11 mouse cellular contexts compared by ENCODE assay signal in the genomic region with DNA sequence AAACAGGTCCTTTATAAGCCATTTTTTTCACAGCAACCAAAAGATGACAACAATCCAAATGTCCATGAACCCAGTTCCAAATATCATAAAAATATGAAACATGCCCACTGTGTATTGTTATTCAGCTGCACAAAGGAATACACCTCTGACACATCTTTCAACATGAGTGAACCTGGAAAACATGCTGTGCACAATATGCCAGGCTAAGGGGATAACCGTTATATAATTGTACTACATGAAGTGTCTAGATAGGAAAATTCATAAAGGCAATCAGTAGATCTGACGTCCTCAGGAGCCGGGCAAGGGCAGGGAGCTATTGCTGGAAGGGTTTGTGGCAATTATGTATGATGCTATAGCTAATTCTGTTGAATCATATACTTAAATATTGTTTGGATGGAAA.
"Had no signal": no experiment of that assay in that cellular context is flagged by ENCODE, and none has a peak within 500 bp of the region (broad histone marks: within the 10 kb centered on the region; RNA-seq: fewer than 3 reads in every experiment).

No protein-coding gene starts in this region.

- DNase-seq: kidney, postnatal 14 days; layer of hippocampus, adult 9-11 months; layer of hippocampus, postnatal 36 days; liver, postnatal 0 days; lung, embryonic 14.5 days; right cerebral cortex, adult 18-20 months; right cerebral cortex, postnatal 14 days; right cerebral cortex, postnatal 4 days; thymus, adult 2 months; thymus, postnatal 14 days; thymus, postnatal 4 days had no signal
